Mouse (Mus musculus): ENCODE measurements around the gene Slc5a5. TPM values are rescaled to one million over a fixed set of nuclear protein-coding genes. Genes with fewer than 3 reads are reported as not detected.

Slc5a5 gene
- polyA plus RNA-seq (2015; fragmentation: Nextera tagmentation; extraction: Ambion mirVana): 0.06 and 0.25 TPM in 2 replicates

- Histone ChIP-seq H3K27me3 (peaks cover 54% of the 10 kb centered on the region), H3K36me3 (peaks cover 31% of the 10 kb centered on the region), H3K9ac (peak within 1 kb of the TSS; percentile 19; the same call in 1 of the 2 replicates), H3K27ac (no peak within 1 kb of the TSS), H3K9me3 (replicated peaks) (no peaks in the 10 kb centered on the region), H3K4me2 (peak within 1 kb of the TSS; percentile 56), H3K4me1 (peaks cover 45% of the 10 kb centered on the region), H3K4me3 (replicated peaks) (peak within 1 kb of the TSS; percentile 36)
- no peak for ATAC-seq (replicated peaks; ENCODE audit: low FRiP score)
- WGBS: under 1% methylated on average over 79 of the region's 80 CpGs
Measured at GRCm38 (mm10) chr8:70892022-70892895, at the start of gene Slc5a5. Gene Slc5a5 (minus strand): TSS chr8:70892757.

DNA sequence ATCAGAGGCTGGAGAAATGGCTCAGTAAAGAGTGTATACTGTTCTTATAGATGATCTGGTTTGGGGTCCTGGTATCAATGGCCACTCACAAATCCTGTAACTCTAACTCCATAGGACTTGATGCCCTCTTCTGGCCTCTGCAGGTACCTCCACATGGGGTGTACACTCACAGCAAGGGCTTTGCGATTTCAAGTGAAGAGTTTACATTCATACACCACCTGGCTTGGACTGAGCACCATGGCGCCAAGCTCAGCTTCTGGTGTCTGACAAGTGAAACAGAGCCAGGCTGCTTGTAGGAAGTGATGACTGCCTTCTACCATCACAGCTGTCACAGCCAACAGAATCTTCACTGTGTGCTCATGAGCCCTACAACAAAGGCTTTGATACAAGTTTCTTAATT is 48.9 kb upstream of the Slc5a5 start:
- Histone ChIP-seq H3K4me1 (no peaks in the 10 kb centered on the region), H3K36me3 (no peaks in the 10 kb centered on the region), H3K9ac (no peak overlapping the region), H3K9me3 (replicated peaks) (no peaks in the 10 kb centered on the region), H3K27ac (no peak overlapping the region), H3K4me3 (replicated peaks) (no peak overlapping the region), H3K4me2 (no peak overlapping the region), H3K27me3 (no peaks in the 10 kb centered on the region)
- 64% methylated on average over 2 of the region's 2 CpGs for WGBS
- ATAC-seq (replicated peaks; ENCODE audit: low FRiP score): no peak

- 82% methylated on average over 6 of the region's 6 CpGs for WGBS
- no peak overlapping the region for H3K27ac ChIP-seq
- no peak for ATAC-seq (replicated peaks; ENCODE audit: low FRiP score)
Measured at GRCm38 (mm10) chr8:70937200-70937599, 44.6 kb upstream of the Slc5a5 start.

GRCm38 (mm10) chr8:70934786-70935185 is 42.2 kb upstream of the Slc5a5 start:
- 51% methylated on average over 7 of the region's 7 CpGs for WGBS
- no peak for ATAC-seq (replicated peaks; ENCODE audit: low FRiP score)

More at GRCm38 (mm10) chr8:70937200-70937599, 44.6 kb upstream of the Slc5a5 start:
- Histone ChIP-seq H3K9ac (no peak overlapping the region), H3K4me3 (replicated peaks) (no peak overlapping the region), H3K4me1 (no peaks in the 10 kb centered on the region), H3K4me2 (no peak overlapping the region), H3K9me3 (replicated peaks) (no peaks in the 10 kb centered on the region), H3K27me3 (no peaks in the 10 kb centered on the region), H3K36me3 (no peaks in the 10 kb centered on the region)

GRCm38 (mm10) chr8:70933036-70933435 is 40.5 kb upstream of the Slc5a5 start:
- WGBS: 83% methylated on average over 4 of the region's 4 CpGs
- H3K27me3 ChIP-seq: no peaks in the 10 kb centered on the region
- H3K4me3 ChIP-seq (replicated peaks): no peak overlapping the region
- no peak overlapping the region for H3K4me2 ChIP-seq
- H3K9ac ChIP-seq: no peak overlapping the region
- H3K36me3 ChIP-seq: no peaks in the 10 kb centered on the region
- no peaks in the 10 kb centered on the region for H3K9me3 ChIP-seq (replicated peaks)
- no peak for ATAC-seq (replicated peaks; ENCODE audit: low FRiP score)
- H3K27ac ChIP-seq: no peak overlapping the region
- no peaks in the 10 kb centered on the region for H3K4me1 ChIP-seq

More at GRCm38 (mm10) chr8:70934786-70935185, 42.2 kb upstream of the Slc5a5 start:
- H3K9me3 ChIP-seq (replicated peaks): no peaks in the 10 kb centered on the region
- H3K9ac ChIP-seq: no peak overlapping the region
- H3K27ac ChIP-seq: no peak overlapping the region
- no peaks in the 10 kb centered on the region for H3K27me3 ChIP-seq
- no peaks in the 10 kb centered on the region for H3K4me1 ChIP-seq
- no peaks in the 10 kb centered on the region for H3K36me3 ChIP-seq
- no peak overlapping the region for H3K4me2 ChIP-seq
- H3K4me3 ChIP-seq (replicated peaks): no peak overlapping the region

GRCm38 (mm10) chr8:70931731-70932130 is 39.2 kb upstream of the Slc5a5 start:
- Histone ChIP-seq H3K4me1 (no peaks in the 10 kb centered on the region), H3K27me3 (no peaks in the 10 kb centered on the region), H3K9me3 (replicated peaks) (no peaks in the 10 kb centered on the region), H3K4me2 (no peak overlapping the region), H3K4me3 (replicated peaks) (no peak overlapping the region), H3K27ac (no peak overlapping the region), H3K36me3 (no peaks in the 10 kb centered on the region), H3K9ac (no peak overlapping the region)
- ATAC-seq (replicated peaks; ENCODE audit: low FRiP score): no peak
- 93% methylated on average over 11 of the region's 11 CpGs for WGBS

GRCm38 (mm10) chr8:70928778-70929322 is 36.3 kb upstream of the Slc5a5 start:
- Histone ChIP-seq H3K9me3 (replicated peaks) (no peaks in the 10 kb centered on the region), H3K4me1 (no peaks in the 10 kb centered on the region), H3K4me3 (replicated peaks) (no peak overlapping the region), H3K27ac (no peak overlapping the region), H3K36me3 (no peaks in the 10 kb centered on the region), H3K9ac (no peak overlapping the region), H3K4me2 (no peak overlapping the region), H3K27me3 (no peaks in the 10 kb centered on the region)
- no peak for ATAC-seq (replicated peaks; ENCODE audit: low FRiP score)
- WGBS: 83% methylated on average over 5 of the region's 5 CpGs

GRCm38 (mm10) chr8:70928096-70928495 is 35.5 kb upstream of the Slc5a5 start:
- Histone ChIP-seq H3K9me3 (replicated peaks) (no peaks in the 10 kb centered on the region), H3K4me3 (replicated peaks) (no peak overlapping the region), H3K27ac (no peak overlapping the region), H3K9ac (no peak overlapping the region), H3K4me1 (no peaks in the 10 kb centered on the region), H3K27me3 (no peaks in the 10 kb centered on the region), H3K4me2 (no peak overlapping the region), H3K36me3 (no peaks in the 10 kb centered on the region)
- ATAC-seq (replicated peaks; ENCODE audit: low FRiP score): no peak
- WGBS: 86% methylated on average over 3 of the region's 3 CpGs

GRCm38 (mm10) chr8:70926396-70926795 is 33.8 kb upstream of the Slc5a5 start:
- H3K4me3 ChIP-seq (replicated peaks): no peak overlapping the region
- WGBS: 87% methylated on average over 5 of the region's 5 CpGs
- no peak overlapping the region for H3K9ac ChIP-seq

GRCm38 (mm10) chr8:70925754-70926153 is 33.2 kb upstream of the Slc5a5 start:
- 97% methylated on average over 4 of the region's 4 CpGs for WGBS
- ATAC-seq (replicated peaks; ENCODE audit: low FRiP score): no peak
- Histone ChIP-seq H3K27ac (no peak overlapping the region), H3K9me3 (replicated peaks) (no peaks in the 10 kb centered on the region), H3K4me2 (no peak overlapping the region), H3K9ac (no peak overlapping the region), H3K4me3 (replicated peaks) (no peak overlapping the region), H3K27me3 (no peaks in the 10 kb centered on the region), H3K36me3 (peaks cover 11% of the 10 kb centered on the region), H3K4me1 (no peaks in the 10 kb centered on the region)

More at GRCm38 (mm10) chr8:70926396-70926795, 33.8 kb upstream of the Slc5a5 start:
- H3K9me3 ChIP-seq (replicated peaks): no peaks in the 10 kb centered on the region
- H3K4me1 ChIP-seq: no peaks in the 10 kb centered on the region
- H3K27me3 ChIP-seq: no peaks in the 10 kb centered on the region
- no peak for ATAC-seq (replicated peaks; ENCODE audit: low FRiP score)
- H3K4me2 ChIP-seq: no peak overlapping the region
- no peak overlapping the region for H3K27ac ChIP-seq
- H3K36me3 ChIP-seq: peaks cover 6% of the 10 kb centered on the region

GRCm38 (mm10) chr8:70924151-70924550 is 31.6 kb upstream of the Slc5a5 start:
- Histone ChIP-seq H3K27me3 (no peaks in the 10 kb centered on the region), H3K36me3 (peaks cover 23% of the 10 kb centered on the region), H3K4me3 (replicated peaks) (no peak overlapping the region), H3K9ac (no peak overlapping the region), H3K4me1 (no peaks in the 10 kb centered on the region), H3K9me3 (replicated peaks) (no peaks in the 10 kb centered on the region), H3K4me2 (no peak overlapping the region), H3K27ac (no peak overlapping the region)
- 90% methylated on average over 4 of the region's 4 CpGs for WGBS
- ATAC-seq (replicated peaks; ENCODE audit: low FRiP score): no peak

DNA sequence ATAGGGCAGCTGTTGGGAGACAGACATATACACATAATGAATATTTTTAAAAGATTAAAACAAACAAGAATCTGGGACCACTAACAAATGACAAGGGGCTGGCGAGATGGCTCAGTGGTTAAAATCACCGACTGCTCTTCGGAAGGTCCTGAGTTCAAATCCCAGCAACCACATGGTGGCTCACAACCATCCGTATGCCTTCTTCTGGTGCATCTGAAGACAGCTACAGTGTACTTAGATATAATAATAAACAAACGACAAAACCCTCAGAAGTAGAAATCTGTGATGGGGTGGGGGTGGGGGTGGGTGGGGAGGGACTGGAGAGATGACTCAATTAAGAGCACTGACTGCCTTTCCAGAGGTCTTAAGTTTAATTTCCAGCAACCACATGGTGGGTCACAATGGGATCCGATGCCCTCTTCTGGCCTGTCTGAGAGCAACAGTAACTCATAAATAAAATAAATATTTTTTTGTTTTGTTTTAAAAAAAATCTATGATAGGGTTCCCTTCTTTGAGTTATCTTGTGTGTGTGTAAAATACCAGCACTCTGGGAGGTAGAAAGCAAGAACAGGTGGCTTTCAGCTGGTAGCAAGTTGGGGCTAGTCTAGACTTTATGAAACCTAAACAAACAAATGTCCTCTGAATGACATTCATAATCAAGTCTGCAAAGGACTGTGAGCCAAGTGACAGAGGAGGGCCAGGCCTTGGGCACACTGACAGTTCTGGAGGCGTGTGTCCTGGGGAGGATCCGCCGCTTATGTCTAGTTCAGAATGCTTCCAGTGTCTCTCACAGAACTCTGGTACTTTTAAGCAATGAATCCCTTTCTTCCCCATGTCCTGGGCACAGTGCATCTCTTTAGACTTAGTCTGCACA is 27.7 kb upstream of the Slc5a5 start:
- H3K27me3 ChIP-seq: no peaks in the 10 kb centered on the region
- 89% methylated on average over 9 of the region's 9 CpGs for WGBS
- H3K36me3 ChIP-seq: peaks cover 62% of the 10 kb centered on the region
- H3K4me2 ChIP-seq: no peak overlapping the region
- no peak overlapping the region for H3K4me3 ChIP-seq (replicated peaks)
- ATAC-seq (replicated peaks; ENCODE audit: low FRiP score): no peak
- no peaks in the 10 kb centered on the region for H3K9me3 ChIP-seq (replicated peaks)
- no peaks in the 10 kb centered on the region for H3K4me1 ChIP-seq
- H3K9ac ChIP-seq: no peak overlapping the region
- no peak overlapping the region for H3K27ac ChIP-seq

Data from kidney, embryonic 15.5 days (tissue).